In the genomic region with DNA sequence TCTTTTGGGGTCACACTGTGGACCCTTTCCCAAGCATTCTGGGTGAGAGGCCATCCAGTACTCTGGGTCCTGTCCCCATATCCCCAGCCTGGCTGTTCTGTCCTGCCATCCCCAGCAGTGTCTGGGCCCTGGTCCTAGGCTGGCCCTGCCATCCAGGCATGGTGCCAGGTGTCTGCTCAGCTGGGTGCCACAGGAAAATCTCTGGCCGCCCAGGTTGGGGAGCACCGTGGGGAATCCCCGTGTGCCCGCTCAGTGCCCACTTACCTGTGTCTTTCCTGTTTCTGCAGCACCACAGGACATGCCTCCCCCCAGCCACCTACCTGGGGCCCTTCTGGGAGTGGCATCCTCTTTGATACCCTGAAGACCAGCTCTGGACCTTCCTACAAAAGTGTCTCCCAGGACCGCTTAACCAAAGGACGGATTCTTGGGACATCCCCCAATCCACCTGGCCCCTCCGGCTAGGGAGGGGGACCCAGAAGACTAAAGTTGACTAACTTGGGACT, we compare ENCODE assay signal across 9 mouse cellular contexts. TPM values are rescaled to one million over a fixed set of nuclear protein-coding genes. Genes with fewer than 3 reads are reported as not detected.
DNase-seq lines count a peak whose midpoint lies in the region; ATAC-seq and TF ChIP-seq lines count a peak whose summit lies in the region.
"Had no signal": no experiment of that assay in that cellular context is flagged by ENCODE, and none has a peak within 500 bp of the region (broad histone marks: within the 10 kb centered on the region; RNA-seq: fewer than 3 reads in every experiment).

No protein-coding gene starts in this region.

- H3K4me3 ChIP-seq in liver, postnatal 0 days (ENCODE audit: low read depth, low read length): no peak overlapping the region
- H3K4me3 ChIP-seq in liver, embryonic 11.5 days (ENCODE audit: low read depth, low read length): no peak overlapping the region
- H3K4me3 ChIP-seq in embryonic facial prominence, embryonic 14.5 days (ENCODE audit: low read depth, low read length): no peak overlapping the region
- H3K4me3 ChIP-seq in limb, embryonic 12.5 days (replicated peaks): no peak overlapping the region

- no peak for TF ChIP-seq CTCF in liver, postnatal 0 days (IDR thresholded peaks at IDR 0.05; ENCODE audit: low read depth)

- 85% methylated on average over 7 of the region's 7 CpGs for WGBS in liver, postnatal 0 days (ENCODE audit: insufficient replicate concordance)
- 88% methylated on average over 7 of the region's 7 CpGs for WGBS in liver, embryonic 11.5 days
- 77% methylated on average over 5 of the region's 7 CpGs for WGBS in embryonic facial prominence, embryonic 14.5 days
- WGBS in limb, embryonic 12.5 days: 82% methylated on average over 7 of the region's 7 CpGs

- no peak overlapping the region for H3K4me2 ChIP-seq in liver, postnatal 0 days (ENCODE audit: low read depth, low read length)
- H3K4me2 ChIP-seq in liver, embryonic 11.5 days: no peak overlapping the region
- H3K4me2 ChIP-seq in embryonic facial prominence, embryonic 14.5 days (ENCODE audit: low read depth, low read length): no peak overlapping the region
- H3K4me2 ChIP-seq in limb, embryonic 12.5 days: 0 out of 2 replicates have a peak overlapping the region, but pooled peaks have one; percentile 4

- no peaks in the 10 kb centered on the region for H3K36me3 ChIP-seq in liver, postnatal 0 days (replicated peaks; ENCODE audit: insufficient read depth, low read length)
- peaks cover 5% of the 10 kb centered on the region; the same call in 1 of the 2 replicates for H3K36me3 ChIP-seq in liver, embryonic 11.5 days (ENCODE audit: control insufficient read depth, insufficient read depth, low read length)
- peaks cover 32% of the 10 kb centered on the region for H3K36me3 ChIP-seq in embryonic facial prominence, embryonic 14.5 days (ENCODE audit: control insufficient read depth, insufficient read depth, low read length)
- peaks cover 48% of the 10 kb centered on the region for H3K36me3 ChIP-seq in limb, embryonic 12.5 days

- ATAC-seq in liver, postnatal 0 days: no peak
- no peak for ATAC-seq in liver, embryonic 11.5 days (replicated peaks; ENCODE audit: low FRiP score)
- no peak for ATAC-seq in embryonic facial prominence, embryonic 14.5 days (ENCODE audit: low read depth)
- no peak for ATAC-seq in limb, embryonic 12.5 days (ENCODE audit: insufficient number of reproducible peaks, insufficient read depth, low FRiP score, low TSS enrichment, low read depth)
- ATAC-seq in erythroblast, adult 5-6 weeks (replicated peaks; ENCODE audit: low FRiP score, poor library complexity, severe bottlenecking): no peak

- H3K27me3 ChIP-seq in liver, postnatal 0 days (ENCODE audit: insufficient read depth, low read length): no peaks in the 10 kb centered on the region
- H3K27me3 ChIP-seq in liver, embryonic 11.5 days (replicated peaks; ENCODE audit: control insufficient read depth, insufficient read depth, low read length): 0 out of 2 replicates have a peak, but pooled peaks cover 2% of the 10 kb centered on the region
- H3K27me3 ChIP-seq in embryonic facial prominence, embryonic 14.5 days (replicated peaks; ENCODE audit: control insufficient read depth, insufficient read depth, low read length): no peaks in the 10 kb centered on the region
- H3K27me3 ChIP-seq in limb, embryonic 12.5 days: no peaks in the 10 kb centered on the region

- H3K9me3 ChIP-seq in liver, postnatal 0 days (ENCODE audit: low read length): no peaks in the 10 kb centered on the region
- H3K9me3 ChIP-seq in liver, embryonic 11.5 days (ENCODE audit: control insufficient read depth, low read length): no peaks in the 10 kb centered on the region
- no peaks in the 10 kb centered on the region for H3K9me3 ChIP-seq in embryonic facial prominence, embryonic 14.5 days (ENCODE audit: control insufficient read depth, low read length)
- no peaks in the 10 kb centered on the region for H3K9me3 ChIP-seq in limb, embryonic 12.5 days

- peak overlapping the region; percentile 35; the same call in 1 of the 2 replicates for H3K27ac ChIP-seq in liver, postnatal 0 days (ENCODE audit: low read depth)
- no peak overlapping the region for H3K27ac ChIP-seq in liver, embryonic 11.5 days (ENCODE audit: low read depth, low read length)
- 0 out of 2 replicates have a peak overlapping the region, but pooled peaks have one; percentile 21 for H3K27ac ChIP-seq in embryonic facial prominence, embryonic 14.5 days (replicated peaks; ENCODE audit: low read depth, low read length)
- H3K27ac ChIP-seq in limb, embryonic 12.5 days: no peak overlapping the region

- peak; percentile 79 for DNase-seq in adrenal gland, postnatal 14 days
- DNase-seq in adrenal gland, postnatal 4 days (ENCODE audit: low spot score in 2 of 2): no peak
- no peak for DNase-seq in liver, postnatal 0 days
- no peak for DNase-seq in liver, embryonic 11.5 days (ENCODE audit: low spot score)
- DNase-seq in embryonic facial prominence, embryonic 14.5 days (ENCODE audit: low spot score): no peak
- no peak for DNase-seq in urinary bladder, postnatal 36 days (ENCODE audit: low spot score in 2 of 2)

- TF ChIP-seq EP300 in liver, postnatal 0 days (IDR thresholded peaks at IDR 0.05; ENCODE audit: low read depth): no peak

- peaks cover 81% of the 10 kb centered on the region for H3K4me1 ChIP-seq in liver, postnatal 0 days (ENCODE audit: insufficient read depth)
- peaks cover 60% of the 10 kb centered on the region for H3K4me1 ChIP-seq in liver, embryonic 11.5 days (replicated peaks; ENCODE audit: control insufficient read depth, insufficient read depth, low read length)
- H3K4me1 ChIP-seq in embryonic facial prominence, embryonic 14.5 days (ENCODE audit: control insufficient read depth, insufficient read depth, low read length): peaks cover 44% of the 10 kb centered on the region
- peaks cover 76% of the 10 kb centered on the region for H3K4me1 ChIP-seq in limb, embryonic 12.5 days (replicated peaks)

- H3K9ac ChIP-seq in liver, postnatal 0 days (replicated peaks): no peak overlapping the region
- H3K9ac ChIP-seq in liver, embryonic 11.5 days (ENCODE audit: low read depth, low read length): no peak overlapping the region
- H3K9ac ChIP-seq in embryonic facial prominence, embryonic 14.5 days (ENCODE audit: low read depth, low read length): no peak overlapping the region
- no peak overlapping the region for H3K9ac ChIP-seq in limb, embryonic 12.5 days (replicated peaks)

RNA-seq across cellular contexts. Expression of a gene that starts 22.4 kb away (rescaled TPM):
- total RNA-seq in adrenal gland, postnatal 14 days (2021): 24.5 and 29.3 TPM in 2 replicates
- total RNA-seq in adrenal gland, postnatal 4 days (2021): 10 to 100 TPM; 46.4 to 50.6 TPM
- 5.4 and 5.6 TPM in 2 replicates for polyA plus RNA-seq in liver, postnatal 0 days (2015; fragmentation: Nextera tagmentation; extraction: Ambion mirVana)
- polyA plus RNA-seq in liver, embryonic 11.5 days (2014; fragmentation: Nextera tagmentation; extraction: Ambion mirVana): 18.6 and 20.1 TPM in 2 replicates
- 46.4 and 50.3 TPM in 2 replicates for polyA plus RNA-seq in embryonic facial prominence, embryonic 14.5 days (2014; fragmentation: Nextera tagmentation; extraction: Ambion mirVana)
- polyA plus RNA-seq in limb, embryonic 12.5 days (2016; fragmentation: Nextera tagmentation; extraction: Ambion mirVana): 47.1 TPM in 2 replicates
- total RNA-seq in erythroblast, adult 5-6 weeks (2015; ENCODE audit: low replicate concordance): 13.1 and 13.2 TPM in 2 replicates
- 2.8 TPM in 2 replicates for total RNA-seq in erythroblast, adult 5-6 weeks (2017; ENCODE audit: low replicate concordance)

RNA-seq across cellular contexts. Expression of a gene that starts 32.8 kb away (rescaled TPM):
- total RNA-seq in adrenal gland, postnatal 14 days (2021): not detected in 2 replicates
- 1 to 10 TPM in 1 of 2 experiments, under 1 TPM in 1; 0.50 to 1.0 TPM for total RNA-seq in adrenal gland, postnatal 4 days (2021)
- polyA plus RNA-seq in liver, postnatal 0 days (2015; fragmentation: Nextera tagmentation; extraction: Ambion mirVana): not detected in 2 replicates
- 0.21 and 0.22 TPM in 2 replicates for polyA plus RNA-seq in liver, embryonic 11.5 days (2014; fragmentation: Nextera tagmentation; extraction: Ambion mirVana)
- 0.34 and 0.56 TPM in 2 replicates for polyA plus RNA-seq in embryonic facial prominence, embryonic 14.5 days (2014; fragmentation: Nextera tagmentation; extraction: Ambion mirVana)
- polyA plus RNA-seq in limb, embryonic 12.5 days (2016; fragmentation: Nextera tagmentation; extraction: Ambion mirVana): 0.51 TPM in 1 of 2 replicates, not detected in the other
- total RNA-seq in erythroblast, adult 5-6 weeks (2015; ENCODE audit: low replicate concordance): not detected in 2 replicates
- not detected in 2 replicates for total RNA-seq in erythroblast, adult 5-6 weeks (2017; ENCODE audit: low replicate concordance)
- polyA plus RNA-seq: limb, embryonic 11.5 days had no signal

RNA-seq across cellular contexts. Expression of a gene that starts 42.4 kb away (rescaled TPM):
- 3.5 and 5.8 TPM in 2 replicates for total RNA-seq in adrenal gland, postnatal 14 days (2021)
- total RNA-seq in adrenal gland, postnatal 4 days (2021): 1 to 10 TPM; 7.5 to 9.1 TPM
- 19.1 and 22.3 TPM in 2 replicates for polyA plus RNA-seq in liver, postnatal 0 days (2015; fragmentation: Nextera tagmentation; extraction: Ambion mirVana)
- polyA plus RNA-seq in liver, embryonic 11.5 days (2014; fragmentation: Nextera tagmentation; extraction: Ambion mirVana): 96.3 and 114 TPM in 2 replicates
- polyA plus RNA-seq in embryonic facial prominence, embryonic 14.5 days (2014; fragmentation: Nextera tagmentation; extraction: Ambion mirVana): 22.7 and 23.0 TPM in 2 replicates
- polyA plus RNA-seq in limb, embryonic 12.5 days (2016; fragmentation: Nextera tagmentation; extraction: Ambion mirVana): 44.8 and 48.5 TPM in 2 replicates
- total RNA-seq in erythroblast, adult 5-6 weeks (2015; ENCODE audit: low replicate concordance): 20.0 and 20.1 TPM in 2 replicates
- total RNA-seq in erythroblast, adult 5-6 weeks (2017; ENCODE audit: low replicate concordance): 46.7 and 54.2 TPM in 2 replicates

Comparison
In these comparisons a context has a peak if more than half of its experiments do, and no peak if none do; other contexts are left out.
1. H3K27ac ChIP-seq: peak in liver, postnatal 0 days (single experiment) and embryonic facial prominence, embryonic 14.5 days (single experiment); none in liver, embryonic 11.5 days (single experiment) and limb, embryonic 12.5 days (single experiment).